ENCODE assay signal across 8 mouse cellular contexts in the genomic region with DNA sequence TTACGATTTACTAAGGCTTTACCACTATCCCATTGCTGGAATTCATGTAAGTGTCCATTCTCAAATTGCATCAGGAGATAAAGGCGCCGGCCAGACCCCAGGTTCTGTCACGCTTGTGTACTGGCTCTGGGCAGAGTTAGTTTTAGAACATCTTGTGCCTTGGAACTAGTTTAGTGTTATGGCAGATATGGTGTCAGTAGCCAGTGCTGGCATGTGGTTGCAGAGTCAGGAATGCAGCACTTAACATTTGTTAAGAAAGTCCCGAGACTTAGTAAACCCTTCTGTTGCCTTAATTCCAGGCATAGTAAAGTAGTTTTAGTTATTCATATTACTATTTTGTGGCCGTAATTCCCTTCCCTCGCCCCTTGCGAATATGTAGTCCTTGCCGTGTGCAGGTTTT. TPM values are rescaled to one million over a fixed set of nuclear protein-coding genes. Genes with fewer than 3 reads are reported as not detected.
DNase-seq lines count a peak whose midpoint lies in the region; ATAC-seq and TF ChIP-seq lines count a peak whose summit lies in the region.

No protein-coding gene starts in this region.

- no peak for TF ChIP-seq POLR2A in lung, adult 2 months (IDR thresholded peaks at IDR 0.05; ENCODE audit: borderline replicate concordance, extremely low read depth, low read depth, low read length)

- no peaks in the 10 kb centered on the region for H3K27me3 ChIP-seq in lung, embryonic 14.5 days (ENCODE audit: insufficient read depth, low read length)
- no peaks in the 10 kb centered on the region for H3K27me3 ChIP-seq in forebrain, embryonic 16.5 days (replicated peaks; ENCODE audit: control insufficient read depth, insufficient read depth, low read length)
- no peaks in the 10 kb centered on the region for H3K27me3 ChIP-seq in intestine, postnatal 0 days (replicated peaks; ENCODE audit: control insufficient read depth, insufficient read depth, low read length)

- TF ChIP-seq CTCF in lung, embryonic 14.5 days (IDR thresholded peaks at IDR 0.05; ENCODE audit: low read depth), result no peak
- TF ChIP-seq CTCF in lung, adult 2 months (IDR thresholded peaks at IDR 0.05; ENCODE audit: insufficient read depth, low read length), result no peak
- TF ChIP-seq CTCF in intestine, postnatal 0 days (IDR thresholded peaks at IDR 0.05; ENCODE audit: low read depth), result no peak

- H3K27ac ChIP-seq in lung, embryonic 14.5 days (ENCODE audit: low read depth), result no peak overlapping the region
- H3K27ac ChIP-seq in forebrain, embryonic 16.5 days (ENCODE audit: low read length), result no peak overlapping the region
- no peak overlapping the region for H3K27ac ChIP-seq in intestine, postnatal 0 days (ENCODE audit: low read depth, low read length)

- no peak overlapping the region for H3K9ac ChIP-seq in lung, embryonic 14.5 days
- H3K9ac ChIP-seq in forebrain, embryonic 16.5 days (replicated peaks; ENCODE audit: low read depth, low read length), result no peak overlapping the region
- no peak overlapping the region for H3K9ac ChIP-seq in intestine, postnatal 0 days (ENCODE audit: low read depth, low read length)

- H3K4me1 ChIP-seq in lung, embryonic 14.5 days (ENCODE audit: insufficient read depth), result peaks cover 4% of the 10 kb centered on the region; the same call in 1 of the 2 replicates
- peaks cover 4% of the 10 kb centered on the region; the same call in 1 of the 2 replicates for H3K4me1 ChIP-seq in lung, adult 2 months (ENCODE audit: control insufficient read depth, insufficient read depth, low read length)
- H3K4me1 ChIP-seq in forebrain, embryonic 16.5 days (replicated peaks; ENCODE audit: control insufficient read depth, insufficient read depth, low read length), result peaks cover 13% of the 10 kb centered on the region
- H3K4me1 ChIP-seq in intestine, postnatal 0 days (replicated peaks; ENCODE audit: control insufficient read depth, insufficient read depth, low read length), result 0 out of 2 replicates have a peak, but pooled peaks cover 7% of the 10 kb centered on the region

- ATAC-seq in lung, embryonic 14.5 days (ENCODE audit: insufficient read depth), result no peak
- no peak for ATAC-seq in forebrain, embryonic 16.5 days
- ATAC-seq in intestine, postnatal 0 days, result no peak
- no peak for ATAC-seq in megakaryocyte-erythroid progenitor cell, adult 5-6 weeks (replicated peaks; ENCODE audit: low FRiP score, low TSS enrichment, poor library complexity, severe bottlenecking)

- no peaks in the 10 kb centered on the region for H3K36me3 ChIP-seq in lung, embryonic 14.5 days (ENCODE audit: insufficient read depth)
- H3K36me3 ChIP-seq in forebrain, embryonic 16.5 days (ENCODE audit: control insufficient read depth, insufficient read depth), result no peaks in the 10 kb centered on the region
- no peaks in the 10 kb centered on the region for H3K36me3 ChIP-seq in intestine, postnatal 0 days (ENCODE audit: control insufficient read depth, insufficient read depth)

- peak overlapping the region; percentile 92 for H3K4me2 ChIP-seq in lung, embryonic 14.5 days
- peak overlapping the region; percentile 97; the same call in 1 of the 2 replicates for H3K4me2 ChIP-seq in forebrain, embryonic 16.5 days (ENCODE audit: low read length)
- H3K4me2 ChIP-seq in intestine, postnatal 0 days (replicated peaks; ENCODE audit: low read depth), result peak overlapping the region; percentile 95

- 63% methylated on average over 9 of the region's 9 CpGs for WGBS in lung, embryonic 14.5 days
- 65% methylated on average over 9 of the region's 9 CpGs for WGBS in lung, adult 2 months
- WGBS in forebrain, embryonic 16.5 days, result 78% methylated on average over 9 of the region's 9 CpGs
- 63% methylated on average over 9 of the region's 9 CpGs for WGBS in intestine, postnatal 0 days

- DNase-seq in lung, embryonic 14.5 days, result no peak
- DNase-seq in lung, adult 2 months, result no peak
- DNase-seq in skeletal muscle tissue, adult 2 months (ENCODE audit: low read depth, low spot score), result peak; percentile 59
- no peak for DNase-seq in adrenal gland, postnatal 25 days
- DNase-seq in B cell, adult 2 months, result no peak

- H3K9me3 ChIP-seq in lung, embryonic 14.5 days (ENCODE audit: low read depth, low read length), result no peaks in the 10 kb centered on the region
- H3K9me3 ChIP-seq in forebrain, embryonic 16.5 days (ENCODE audit: control insufficient read depth, low read length), result no peaks in the 10 kb centered on the region
- H3K9me3 ChIP-seq in intestine, postnatal 0 days (ENCODE audit: control insufficient read depth), result no peaks in the 10 kb centered on the region

- peak overlapping the region; percentile 83 for H3K4me3 ChIP-seq in lung, embryonic 14.5 days (ENCODE audit: low read depth, low read length)
- H3K4me3 ChIP-seq in lung, adult 2 months (replicated peaks; ENCODE audit: extremely low read depth, low read depth, low read length), result no peak overlapping the region
- H3K4me3 ChIP-seq in forebrain, embryonic 16.5 days (replicated peaks; ENCODE audit: low read length), result no peak overlapping the region
- peak overlapping the region; percentile 78; the same call in 1 of the 2 replicates for H3K4me3 ChIP-seq in intestine, postnatal 0 days (ENCODE audit: low read depth, low read length)

RNA-seq across cellular contexts. Expression of gene Tfdp2, which starts 1.7 kb away (rescaled TPM):
- polyA plus RNA-seq in lung, embryonic 14.5 days (2014; fragmentation: Nextera tagmentation; extraction: Ambion mirVana), result 49.1 and 51.8 TPM in 2 replicates
- polyA plus RNA-seq in lung, adult 2 months (2012; rRNA removed), result 19.5 and 25.6 TPM in 2 replicates
- 33.1 and 33.7 TPM in 2 replicates for polyA plus RNA-seq in forebrain, embryonic 16.5 days (2015; fragmentation: Nextera tagmentation; extraction: Ambion mirVana)
- 42.9 and 43.2 TPM in 2 replicates for polyA plus RNA-seq in intestine, postnatal 0 days (2015; fragmentation: Nextera tagmentation; extraction: Ambion mirVana)
- total RNA-seq in megakaryocyte-erythroid progenitor cell, adult 5-6 weeks (2014; fragmentation: Nextera tagmentation), result 44.1 and 53.9 TPM in 2 replicates
- total RNA-seq in megakaryocyte-erythroid progenitor cell, adult 5-6 weeks (2017), result 67.6 and 88.7 TPM in 2 replicates
- total RNA-seq in adrenal gland, postnatal 25 days (2021), result 72.2 and 83.9 TPM in 2 replicates

Comparison
In these comparisons a context has a peak if more than half of its experiments do, and no peak if none do; other contexts are left out.
1. H3K4me3 ChIP-seq: peak in lung, embryonic 14.5 days (single experiment) and intestine, postnatal 0 days (single experiment); none in lung, adult 2 months (single experiment) and forebrain, embryonic 16.5 days (single experiment).
2. Peak in every context shown above with its lines, with median percentiles within 50 percentile points of each other: H3K4me2 ChIP-seq.